Mouse (Mus musculus) liver, embryonic 11.5 days (tissue): ENCODE results near the gene Fbxo21. TPM values are rescaled to one million over a fixed set of nuclear protein-coding genes. Genes with fewer than 3 reads are reported as not detected.

Experiments
- ATAC-seq: fragments of 200-750 bp; cut with Nextera tagmentation; replicated peaks from 2 replicates; pipeline ENCODE4 v1.8.0; 2017; ENCODE audit warnings: moderate number of reproducible peaks, mild to moderate bottlenecking, moderate TSS enrichment, moderate library complexity; ENCODE audit not compliant: low FRiP score
- DNase-seq: peaks from one replicate; pipeline ENCODE4 v3.0.0-alpha.2; 2017; ENCODE audit warnings: low spot score
- H3K27ac ChIP-seq: fragments of 300-500 bp; sonication (generic); 2 replicates; pipeline ENCODE4 v1.5.1; 2014; ENCODE audit warnings: mild to moderate bottlenecking, low read depth, low read length, control low read depth
- H3K27me3 ChIP-seq: fragments of 300-500 bp; sonication (generic); replicated peaks from 2 replicates; pipeline ENCODE4 v1.6.1; 2014; ENCODE audit warnings: low read length, mixed read lengths; ENCODE audit not compliant: control insufficient read depth, insufficient read depth
- H3K36me3 ChIP-seq: fragments of 300-500 bp; sonication (generic); 2 replicates; pipeline ENCODE4 v1.6.1; 2014; ENCODE audit warnings: mild to moderate bottlenecking, low read length, moderate library complexity, mixed read lengths; ENCODE audit not compliant: control insufficient read depth, insufficient read depth
- H3K4me1 ChIP-seq: fragments of 300-500 bp; sonication (generic); replicated peaks from 2 replicates; pipeline ENCODE4 v1.6.1; 2014; ENCODE audit warnings: low read length, mixed read lengths; ENCODE audit not compliant: control insufficient read depth, insufficient read depth
- H3K4me2 ChIP-seq: fragments of 300-500 bp; sonication (generic); 2 replicates; pipeline ENCODE4 v1.6.1; 2014; ENCODE audit warnings: mild to moderate bottlenecking, control low read depth, moderate library complexity
- H3K4me3 ChIP-seq: fragments of 300-500 bp; sonication (generic); 2 replicates; pipeline ENCODE4 v1.5.1; 2014; ENCODE audit warnings: low read depth, low read length, control low read depth
- H3K9ac ChIP-seq: fragments of 300-500 bp; sonication (generic); 2 replicates; pipeline ENCODE4 v1.6.1; 2014; ENCODE audit warnings: low read depth, low read length, control low read depth
- H3K9me3 ChIP-seq: fragments of 300-500 bp; sonication (generic); 2 replicates; pipeline ENCODE4 v1.6.1; 2016; ENCODE audit warnings: low read length, inconsistent platforms, mixed read lengths; ENCODE audit not compliant: control insufficient read depth
- WGBS: fragments of 180-500 bp; shearing (Covaris S2); extraction: QIAGEN DNeasy Blood & Tissue Kit; methylation state at CpG from one replicate; pipeline ENCODE4 v1.1.7; 2014; 5-methylcytosine and 5-hydroxymethylcytosine counted together
- polyA plus RNA-seq: library from polyadenylated mRNA; unstranded; fragments of >200 nt; fragmentation: Nextera tagmentation; extraction: Ambion mirVana; gene quantifications from 2 replicates; pipeline ENCODE4 v1.2.1, GENCODE M21; 2014

Gene Fbxo21
- polyA plus RNA-seq, 1 experiment from 2014 or later = 44.8 TPM

DNA sequence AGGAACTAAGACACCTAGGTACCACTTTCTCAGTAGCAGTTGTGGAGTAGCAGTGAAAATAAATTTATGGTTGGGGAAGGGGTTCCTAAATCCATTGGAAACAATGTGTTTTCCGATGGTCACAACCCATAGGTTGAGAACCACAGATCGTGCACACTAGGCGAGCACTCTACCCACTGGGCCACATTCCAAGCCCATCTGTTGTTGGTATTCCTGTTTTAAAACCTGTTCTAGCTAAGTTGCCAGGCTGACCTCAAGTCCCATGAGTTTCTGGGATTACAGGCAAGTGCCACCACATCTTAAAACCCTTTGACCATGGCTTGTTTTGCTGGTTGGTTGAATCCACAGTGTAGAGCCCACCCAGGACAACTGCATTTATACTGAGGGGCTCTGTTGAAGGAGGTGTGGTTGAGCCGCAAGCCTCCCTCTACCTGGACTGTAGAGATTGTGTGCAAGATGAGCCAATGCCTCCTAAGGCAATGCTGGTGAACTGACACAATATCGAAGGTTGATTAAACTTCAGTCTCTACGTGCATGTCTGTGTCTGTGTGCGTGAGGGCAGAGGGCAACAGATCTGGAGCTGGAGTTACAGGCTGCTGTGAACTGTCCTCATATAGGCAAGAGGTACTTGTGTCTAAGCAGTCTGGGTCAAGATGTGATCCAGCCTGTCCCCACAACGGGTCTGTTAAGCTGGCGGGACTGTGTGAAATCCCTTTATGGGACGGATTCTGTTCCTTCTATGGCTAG is 6.7 kb upstream of the Fbxo21 start:
- WGBS = 83% methylated on average over 10 of the region's 10 CpGs
- Histone ChIP-seq H3K9me3 (no peaks in the 10 kb centered on the region), H3K4me1 (peaks cover 3% of the 10 kb centered on the region; the same call in 1 of the 2 replicates), H3K9ac (no peak overlapping the region), H3K27ac (no peak overlapping the region), H3K4me3 (no peak overlapping the region), H3K4me2 (no peak overlapping the region), H3K27me3 (no peaks in the 10 kb centered on the region), H3K36me3 (no peaks in the 10 kb centered on the region)
- DNase-seq (no peak), ATAC-seq (no peak)

DNA sequence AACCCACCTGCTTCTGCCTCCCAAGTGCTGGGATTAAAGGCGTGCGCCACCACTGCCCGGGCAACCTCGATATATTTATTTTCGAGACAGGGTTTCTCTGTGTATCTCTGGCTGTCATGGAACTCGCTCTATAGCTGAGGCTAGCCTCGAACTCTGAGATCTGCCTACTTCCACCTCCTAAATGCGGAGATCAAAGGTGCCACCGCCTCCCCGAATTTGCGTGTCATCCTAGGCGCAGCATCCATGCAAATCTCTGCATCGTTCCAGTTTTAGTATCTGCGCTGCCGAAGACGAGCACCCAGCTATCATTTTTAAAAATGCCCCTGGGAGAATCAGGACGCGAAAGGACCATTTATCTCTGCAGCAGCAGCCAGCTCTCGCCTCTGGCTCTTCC is 270 bp upstream of the Fbxo21 start:
- peak overlapping the region; percentile 88 for H3K4me3 ChIP-seq
- no peak overlapping the region for H3K27ac ChIP-seq
- H3K4me2 ChIP-seq = peak overlapping the region; percentile 76
- peaks cover 13% of the 10 kb centered on the region for H3K4me1 ChIP-seq
- 22% methylated on average over 19 of the region's 19 CpGs for WGBS
- no peaks in the 10 kb centered on the region for H3K9me3 ChIP-seq
- DNase-seq (no peak), ATAC-seq (no peak; the same call in 1 of the 2 replicates)
- H3K9ac ChIP-seq = no peak overlapping the region
- H3K36me3 ChIP-seq = peaks cover 8% of the 10 kb centered on the region
- H3K27me3 ChIP-seq = no peaks in the 10 kb centered on the region

DNA sequence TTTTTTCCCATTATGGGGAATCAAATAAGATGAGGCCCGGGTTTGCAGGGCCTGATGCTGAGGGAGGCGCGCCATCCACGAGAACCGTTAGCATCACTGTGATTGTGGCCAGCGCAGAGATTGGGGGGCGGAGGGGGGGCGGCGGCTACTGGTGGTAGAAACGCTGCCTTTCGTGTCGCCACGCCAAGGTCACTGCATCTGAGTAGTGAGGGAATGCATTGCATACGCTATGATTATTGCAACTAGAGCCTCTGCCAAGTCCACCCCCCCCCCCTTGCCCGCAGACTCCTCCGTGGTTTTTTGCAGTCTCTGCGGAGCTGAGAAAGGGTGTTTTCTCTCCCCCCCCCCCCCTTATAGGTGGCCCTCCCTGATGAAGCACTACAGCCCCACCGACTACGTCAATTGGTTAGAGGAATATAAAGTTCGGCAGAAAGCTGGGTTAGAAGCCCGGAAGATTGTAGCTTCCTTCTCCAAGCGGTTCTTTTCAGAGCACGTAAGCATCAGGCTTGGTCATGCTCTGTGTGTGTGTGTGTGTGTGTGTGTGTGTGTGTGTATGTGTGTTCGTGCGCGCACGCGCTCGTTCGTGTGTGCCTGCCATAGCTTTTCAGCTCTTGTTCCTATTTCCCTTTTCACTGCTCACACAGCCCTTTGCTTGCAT is 1.1 kb downstream of the Fbxo21 start:
- 0 out of 2 replicates have a peak overlapping the region, but pooled peaks have one; percentile 9 for H3K27ac ChIP-seq
- peaks cover 16% of the 10 kb centered on the region for H3K4me1 ChIP-seq
- no peaks in the 10 kb centered on the region for H3K27me3 ChIP-seq
- DNase-seq = no peak
- peak overlapping the region; percentile 76 for H3K4me2 ChIP-seq
- peaks cover 11% of the 10 kb centered on the region for H3K36me3 ChIP-seq
- peak overlapping the region; percentile 84 for H3K9ac ChIP-seq
- no peaks in the 10 kb centered on the region for H3K9me3 ChIP-seq
- ATAC-seq = no peak
- peak overlapping the region; percentile 88 for H3K4me3 ChIP-seq
- WGBS = 25% methylated on average over 29 of the region's 30 CpGs

DNA sequence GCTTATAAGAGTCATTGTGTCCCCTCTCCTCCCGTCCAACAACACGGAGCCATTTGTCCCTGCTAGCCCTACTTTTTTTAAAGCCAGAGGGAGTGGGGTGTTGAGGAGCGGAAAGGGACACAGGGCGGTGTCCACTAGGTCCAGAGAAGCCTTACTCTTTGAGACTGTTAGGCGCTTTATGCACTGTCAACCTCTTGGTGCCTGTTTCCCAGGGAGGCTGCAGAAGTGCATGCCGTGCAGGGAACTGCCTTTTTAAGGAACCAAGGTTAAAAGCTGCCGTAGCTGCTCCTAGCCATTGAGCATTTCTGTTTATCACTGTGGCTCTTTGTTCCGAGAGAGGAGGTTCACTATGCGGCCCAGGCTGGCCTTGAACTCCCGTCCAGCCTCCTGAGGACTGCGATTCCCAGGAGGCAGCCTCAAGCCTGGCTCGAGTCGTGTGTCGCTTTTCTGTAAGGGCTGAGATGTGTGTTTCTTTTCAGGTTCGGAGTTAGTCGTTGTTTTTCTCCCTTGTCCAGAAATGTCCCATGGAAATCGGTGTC is 1.7 kb downstream of the Fbxo21 start:
- Histone ChIP-seq H3K9me3 (no peaks in the 10 kb centered on the region), H3K4me2 (peak overlapping the region; percentile 76), H3K27ac (0 out of 2 replicates have a peak overlapping the region, but pooled peaks have one; percentile 29), H3K9ac (no peak overlapping the region), H3K36me3 (peaks cover 14% of the 10 kb centered on the region), H3K27me3 (no peaks in the 10 kb centered on the region), H3K4me3 (peak overlapping the region; percentile 88), H3K4me1 (peaks cover 16% of the 10 kb centered on the region)
- ATAC-seq (no peak), DNase-seq (no peak)
- WGBS = 62% methylated on average over 17 of the region's 17 CpGs

DNA sequence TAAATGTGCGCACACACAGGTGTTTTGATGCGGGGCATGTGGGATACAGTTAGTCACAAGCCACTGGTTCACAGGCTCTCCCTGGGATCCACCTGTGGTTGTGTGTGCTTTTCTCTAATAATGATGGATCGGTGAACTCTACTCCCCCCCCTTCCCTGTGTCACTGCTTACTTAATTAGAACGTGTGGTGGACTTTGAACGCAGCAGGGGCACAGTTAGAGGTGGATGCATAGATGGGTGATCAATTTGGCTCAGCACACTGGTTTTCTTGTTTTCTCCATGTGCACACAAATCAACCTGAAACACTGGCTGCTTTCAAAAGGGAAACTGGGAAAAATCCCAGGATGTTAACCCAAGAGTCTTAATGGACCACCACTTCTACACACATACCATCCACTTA is 2.6 kb downstream of the Fbxo21 start:
- H3K4me2 ChIP-seq = peak overlapping the region; percentile 76
- H3K4me3 ChIP-seq = no peak overlapping the region
- H3K36me3 ChIP-seq = peaks cover 17% of the 10 kb centered on the region
- H3K4me1 ChIP-seq = peaks cover 16% of the 10 kb centered on the region
- no peaks in the 10 kb centered on the region for H3K9me3 ChIP-seq
- DNase-seq = no peak
- no peaks in the 10 kb centered on the region for H3K27me3 ChIP-seq
- WGBS = 76% methylated on average over 5 of the region's 5 CpGs
- H3K27ac ChIP-seq = peak overlapping the region; percentile 10; the same call in 1 of the 2 replicates
- no peak for ATAC-seq
- no peak overlapping the region for H3K9ac ChIP-seq

DNA sequence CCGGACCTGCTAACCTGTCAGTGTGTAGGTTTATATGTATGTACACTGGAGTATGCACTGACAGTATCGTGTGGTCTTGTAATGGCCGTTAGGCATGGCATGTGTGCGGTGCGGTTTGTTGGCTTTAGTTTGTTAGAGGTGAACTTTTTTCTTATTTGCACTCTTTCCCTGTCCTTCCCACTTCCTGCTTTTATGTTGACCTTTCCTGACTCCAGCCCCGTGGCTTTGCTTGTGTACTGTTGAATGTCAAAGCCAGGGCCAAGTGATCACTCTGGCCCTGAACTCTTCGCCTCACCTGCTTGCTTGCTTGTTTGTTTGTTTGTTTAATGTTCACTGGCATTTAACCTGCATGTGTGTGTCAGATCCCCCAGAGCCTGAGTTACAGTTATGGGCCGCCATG is 4.4 kb downstream of the Fbxo21 start:
- H3K4me1 ChIP-seq = peaks cover 25% of the 10 kb centered on the region
- ATAC-seq = no peak
- WGBS = 77% methylated on average over 8 of the region's 8 CpGs

DNA sequence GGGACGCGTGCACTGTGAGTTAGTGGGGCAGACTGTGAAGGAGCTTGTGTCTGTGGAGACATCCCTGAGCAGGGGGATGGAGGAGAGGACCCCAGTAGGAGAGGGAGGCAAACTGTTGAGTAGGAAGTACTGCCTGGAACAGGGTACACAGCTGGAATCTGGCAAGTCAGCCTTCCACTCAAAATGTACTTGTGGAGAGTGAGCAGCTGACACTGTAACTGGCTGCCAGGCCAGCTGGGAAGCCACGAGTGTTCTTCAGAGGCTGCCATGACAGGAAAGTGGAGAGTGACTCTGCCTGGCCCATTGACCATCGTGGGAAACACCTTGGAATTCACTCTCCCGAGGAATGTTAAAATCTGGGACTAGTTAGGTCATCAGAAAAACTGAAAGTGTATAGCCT is 5.4 kb downstream of the Fbxo21 start:
- no peak for ATAC-seq
- DNase-seq = no peak
- Histone ChIP-seq H3K36me3 (peaks cover 32% of the 10 kb centered on the region), H3K4me2 (no peak overlapping the region), H3K27me3 (no peaks in the 10 kb centered on the region), H3K27ac (no peak overlapping the region), H3K9me3 (no peaks in the 10 kb centered on the region), H3K9ac (no peak overlapping the region), H3K4me3 (no peak overlapping the region), H3K4me1 (peaks cover 22% of the 10 kb centered on the region)
- 88% methylated on average over 5 of the region's 5 CpGs for WGBS

More for the DNA sequence above, 4.4 kb downstream of the Fbxo21 start:
- Histone ChIP-seq H3K4me2 (no peak overlapping the region), H3K9ac (no peak overlapping the region), H3K4me3 (no peak overlapping the region), H3K9me3 (no peaks in the 10 kb centered on the region), H3K27ac (no peak overlapping the region), H3K36me3 (peaks cover 25% of the 10 kb centered on the region), H3K27me3 (no peaks in the 10 kb centered on the region)
- DNase-seq = no peak

DNA sequence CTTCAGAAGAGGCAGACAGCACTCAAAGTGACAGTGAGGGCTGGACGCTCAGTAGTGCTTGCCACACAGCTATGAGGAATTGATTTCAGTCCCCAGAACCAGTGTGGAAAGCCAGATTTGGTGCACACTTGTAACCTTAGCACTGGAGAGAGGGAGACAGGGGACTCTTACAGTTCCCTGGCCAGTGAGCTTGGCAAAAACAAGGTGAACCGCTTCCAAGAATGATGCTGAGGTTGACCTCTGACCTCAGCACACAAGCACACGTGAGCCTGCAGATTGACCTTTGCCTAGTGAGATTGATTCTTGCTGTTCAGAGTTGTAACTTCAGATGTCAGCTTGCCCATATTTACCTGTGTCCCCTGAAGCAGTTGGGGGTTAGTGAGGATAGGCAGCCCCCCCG is 9.8 kb downstream of the Fbxo21 start:
- Histone ChIP-seq H3K27me3 (no peaks in the 10 kb centered on the region), H3K4me3 (no peak overlapping the region), H3K9me3 (no peaks in the 10 kb centered on the region), H3K4me1 (peaks cover 14% of the 10 kb centered on the region; the same call in 1 of the 2 replicates), H3K27ac (no peak overlapping the region), H3K4me2 (no peak overlapping the region), H3K9ac (no peak overlapping the region), H3K36me3 (peaks cover 42% of the 10 kb centered on the region)
- WGBS = 56% methylated on average over 4 of the region's 4 CpGs
- DNase-seq (no peak), ATAC-seq (0 out of 2 replicates have a peak, but pooled peaks have one; percentile 30)
